11 mouse cellular contexts compared by ENCODE assay signal in the genomic region with DNA sequence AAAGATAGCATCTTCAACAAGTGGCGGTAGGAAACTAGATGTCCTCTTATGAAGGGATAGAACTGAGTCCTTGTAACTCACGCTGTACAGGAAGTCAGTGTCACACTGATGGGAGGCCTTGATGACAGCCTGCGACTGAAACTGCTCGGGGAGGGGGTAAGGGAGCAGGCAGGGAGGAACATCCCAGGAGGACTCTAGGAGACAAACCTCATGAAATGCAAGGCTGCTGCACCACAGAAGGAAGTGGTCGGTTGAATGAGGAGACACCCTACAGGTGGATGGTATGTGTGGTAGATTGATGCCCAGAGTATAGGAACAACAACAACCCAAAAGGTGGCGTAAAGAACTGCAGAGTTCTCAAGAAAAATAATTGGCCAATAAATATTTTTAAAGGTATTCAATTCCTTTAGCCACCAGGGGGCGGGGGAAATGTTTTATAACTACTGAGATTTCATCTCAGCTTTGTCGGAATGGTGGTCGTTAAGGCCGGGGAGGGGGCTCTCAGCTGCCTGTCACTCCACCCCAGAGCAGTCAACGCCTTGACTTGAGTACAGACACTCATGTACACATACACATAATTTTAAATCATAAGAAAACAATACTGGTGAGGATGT. TPM values are rescaled to one million over a fixed set of nuclear protein-coding genes. Genes with fewer than 3 reads are reported as not detected.
DNase-seq lines count a peak whose midpoint lies in the region; TF ChIP-seq lines count a peak whose summit lies in the region.
"Had no signal": no experiment of that assay in that cellular context is flagged by ENCODE, and none has a peak within 500 bp of the region (broad histone marks: within the 10 kb centered on the region; RNA-seq: fewer than 3 reads in every experiment).

No protein-coding gene starts in this region.

- H3K36me3 ChIP-seq in MEL (ENCODE audit: control insufficient read depth in 1 of 2, insufficient read depth in 2 of 2, low read length in 2 of 2): peaks cover 0 to 11% of the 10 kb centered on the region in 2 experiments; a peak in 2 of 4 replicates
- H3K36me3 ChIP-seq: forebrain, embryonic 15.5 days; heart, embryonic 15.5 days had no signal

- H3K27ac ChIP-seq in layer of hippocampus, adult 2 months: no peak overlapping the region
- H3K27ac ChIP-seq in MEL (ENCODE audit: control insufficient read depth, low read depth, low read length): no peak overlapping the region
- H3K27ac ChIP-seq: forebrain, embryonic 15.5 days; heart, embryonic 15.5 days had no signal

- no peak overlapping the region for H3K4me3 ChIP-seq in layer of hippocampus, adult 2 months
- H3K4me3 ChIP-seq in MEL (ENCODE audit: control insufficient read depth in 1 of 2, insufficient read depth in 1 of 2, low read depth in 2 of 2, low read length in 2 of 2): no peak overlapping the region
- H3K4me3 ChIP-seq: forebrain, embryonic 15.5 days; heart, embryonic 15.5 days had no signal

- H3K79me2 ChIP-seq in MEL (ENCODE audit: control insufficient read depth, insufficient read depth, low read length, poor library complexity): peaks cover 3% of the 10 kb centered on the region

- H3K4me1 ChIP-seq in MEL (ENCODE audit: control insufficient read depth in 1 of 2, insufficient read depth in 2 of 2, low read length in 2 of 2): peaks cover 0 to 5% of the 10 kb centered on the region in 2 experiments; a peak in 1 of 4 replicates
- H3K4me1 ChIP-seq: forebrain, embryonic 15.5 days; heart, embryonic 15.5 days had no signal

- TF ChIP-seq RAD21 in MEL (IDR thresholded peaks at IDR 0.05; ENCODE audit: low read depth, low read length): no peak; the same call in 1 of the 2 replicates

- no peak overlapping the region for H3K9ac ChIP-seq in MEL (ENCODE audit: control insufficient read depth, low read depth, low read length, poor library complexity, severe bottlenecking)
- H3K9ac ChIP-seq: forebrain, embryonic 15.5 days; heart, embryonic 15.5 days had no signal

- peak; percentile 63 for TF ChIP-seq CTCF in layer of hippocampus, adult 2 months (conservative IDR thresholded peaks at IDR 0.05)
- peak in 1 of 3 experiments; percentile 11; a peak in 1 of 6 replicates for TF ChIP-seq CTCF in MEL (IDR thresholded peaks at IDR 0.05 in 2 of 3, conservative IDR thresholded peaks at IDR 0.05 in 1 of 3; ENCODE audit: control insufficient read depth in 1 of 3, insufficient read depth in 1 of 3, low read depth in 2 of 3, low read length in 3 of 3, poor library complexity in 1 of 3, severe bottlenecking in 1 of 3)

- no peaks in the 10 kb centered on the region for H3K9me3 ChIP-seq in MEL (replicated peaks; ENCODE audit: insufficient read depth, low read length)
- H3K9me3 ChIP-seq: forebrain, embryonic 15.5 days; heart, embryonic 15.5 days had no signal

- no peak for TF ChIP-seq POLR2A in MEL (IDR thresholded peaks at IDR 0.05; ENCODE audit: control insufficient read depth in 1 of 2, insufficient read depth in 1 of 2, low read depth in 1 of 2, low read length in 2 of 2, poor library complexity in 1 of 2)

- H3K27me3 ChIP-seq in MEL (ENCODE audit: control insufficient read depth in 1 of 2, insufficient read depth in 2 of 2, low read length in 2 of 2): no peaks in the 10 kb centered on the region
- H3K27me3 ChIP-seq: forebrain, embryonic 15.5 days; heart, embryonic 15.5 days had no signal

- DNase-seq in layer of hippocampus, adult 2 months (ENCODE audit: low spot score in 2 of 2): no peak
- no peak for DNase-seq in layer of hippocampus, adult 11-12 months (ENCODE audit: low spot score)
- DNase-seq in CD4-positive helper T cell, adult 2 months (ENCODE audit: low read depth, low spot score): peak; percentile 65
- no peak for DNase-seq in MEL (ENCODE audit: low read depth, low spot score)
- DNase-seq in naive thymus-derived CD4-positive, alpha-beta T cell, adult 2 months (ENCODE audit: low read depth): peak; percentile 78
- no peak for DNase-seq in cerebellum, adult 9-11 months
- no peak for DNase-seq in frontal cortex, postnatal 10 days (ENCODE audit: low spot score in 2 of 2)
- DNase-seq: cerebellum, adult 8-10 months; gastrocnemius, postnatal 36 days had no signal

- no peak for TF ChIP-seq EP300 in MEL (IDR thresholded peaks at IDR 0.05; ENCODE audit: low read depth in 1 of 2, low read length in 2 of 2)

TF ChIP-seq in MEL, 35 proteins besides CTCF, POLR2A, EP300 and RAD21:
- no peak for TF ChIP-seq HCFC1 (IDR thresholded peaks at IDR 0.05; ENCODE audit: low read depth, low read length)
- TF ChIP-seq SMC3 (IDR thresholded peaks at IDR 0.05; ENCODE audit: low read depth, low read length): peak; percentile 14; the same call in 1 of the 2 replicates
- TF ChIP-seq CHD2 (IDR thresholded peaks at IDR 0.05; ENCODE audit: low read length): no peak

RNA-seq across cellular contexts. Expression of a gene that starts 36.7 kb away (rescaled TPM):
- 10 to 100 TPM; 23.7 to 25.1 TPM for total RNA-seq in layer of hippocampus, adult 2 months (2021)
- 10.9 and 14.8 TPM in 2 replicates for total RNA-seq in MEL (2012; rRNA removed)
- polyA plus RNA-seq in MEL (2012; ENCODE audit: insufficient read depth in 1 of 2, insufficient read length in 2 of 2, low read depth in 1 of 2, low replicate concordance in 2 of 2, missing spikeins in 1 of 2): 10 to 100 TPM in 1 of 2 experiments, not detected in 1; 12.6 TPM

RNA-seq across cellular contexts. Expression of a gene that starts 41.1 kb away (rescaled TPM):
- 10 to 100 TPM in 1 of 2 experiments, 1 to 10 TPM in 1; 8.3 to 15.1 TPM for total RNA-seq in layer of hippocampus, adult 2 months (2021)
- total RNA-seq in MEL (2012; rRNA removed): 11.2 and 13.4 TPM in 2 replicates
- polyA plus RNA-seq in MEL (2012; ENCODE audit: insufficient read depth in 1 of 2, insufficient read length in 2 of 2, low read depth in 1 of 2, low replicate concordance in 2 of 2, missing spikeins in 1 of 2): 10 to 100 TPM in 1 of 2 experiments, not detected in 1; 11.3 TPM

Comparison
In these comparisons a context has a peak if more than half of its experiments do, and no peak if none do; other contexts are left out.
1. DNase-seq: peak in CD4-positive helper T cell, adult 2 months (single experiment) and naive thymus-derived CD4-positive, alpha-beta T cell, adult 2 months (single experiment); none in layer of hippocampus, adult 2 months (0 of 2), layer of hippocampus, adult 11-12 months (single experiment), MEL (single experiment), cerebellum, adult 9-11 months (single experiment) and frontal cortex, postnatal 10 days (0 of 2).